Mouse (Mus musculus): ENCODE data around the gene Zc3h18. TPM values are rescaled to one million over a fixed set of nuclear protein-coding genes. Genes with fewer than 3 reads are reported as not detected.

Zc3h18 gene
- polyA plus RNA-seq, 1 experiment from 2014 or later: 46.8 TPM

GRCm38 (mm10) chr8:122415554-122415953, 39.1 kb downstream of the Zc3h18 start:
- no peaks in the 10 kb centered on the region for H3K4me1 ChIP-seq
- no peak overlapping the region for H3K9ac ChIP-seq
- no peaks in the 10 kb centered on the region for H3K9me3 ChIP-seq
- no peak overlapping the region for H3K4me2 ChIP-seq
- peaks cover 82% of the 10 kb centered on the region for H3K36me3 ChIP-seq
- 90% methylated on average over 6 of the region's 6 CpGs for WGBS
- H3K27me3 ChIP-seq: no peaks in the 10 kb centered on the region
- ATAC-seq (ENCODE audit: insufficient number of reproducible peaks, low FRiP score, low TSS enrichment, low read depth): no peak
- no peak overlapping the region for H3K4me3 ChIP-seq
- no peak overlapping the region for H3K27ac ChIP-seq

- no peaks in the 10 kb centered on the region for H3K27me3 ChIP-seq
- 0 out of 2 replicates have a peak overlapping the region, but pooled peaks have one; percentile 33 for H3K27ac ChIP-seq
- no peak for ATAC-seq (ENCODE audit: insufficient number of reproducible peaks, low FRiP score, low TSS enrichment, low read depth)
- H3K9ac ChIP-seq: no peak overlapping the region
- H3K36me3 ChIP-seq: peaks cover 52% of the 10 kb centered on the region
- H3K4me3 ChIP-seq: no peak overlapping the region
- no peaks in the 10 kb centered on the region for H3K9me3 ChIP-seq
- no peak overlapping the region for H3K4me2 ChIP-seq
- 71% methylated on average over 9 of the region's 9 CpGs for WGBS
- no peaks in the 10 kb centered on the region for H3K4me1 ChIP-seq
Measured at GRCm38 (mm10) chr8:122419881-122420555, 43.6 kb downstream of the Zc3h18 start.

- WGBS: 76% methylated on average over 14 of the region's 14 CpGs
- Histone ChIP-seq H3K9me3 (no peaks in the 10 kb centered on the region), H3K4me1 (no peaks in the 10 kb centered on the region), H3K9ac (no peak within 1 kb of the TSS), H3K4me3 (no peak within 1 kb of the TSS), H3K36me3 (peaks cover 48% of the 10 kb centered on the region), H3K27me3 (no peaks in the 10 kb centered on the region), H3K27ac (no peak within 1 kb of the TSS), H3K4me2 (no peak within 1 kb of the TSS)
- no peak for ATAC-seq (ENCODE audit: insufficient number of reproducible peaks, low FRiP score, low TSS enrichment, low read depth)
Measured at GRCm38 (mm10) chr8:122421376-122422070, 45.1 kb downstream of the Zc3h18 start, which contains the start of gene Il17c. Gene Il17c (plus strand): TSS chr8:122422020.

GRCm38 (mm10) chr8:122423217-122423616, 46.8 kb downstream of the Zc3h18 start:
- Histone ChIP-seq H3K9ac (no peak overlapping the region), H3K4me1 (no peaks in the 10 kb centered on the region), H3K27ac (no peak overlapping the region), H3K36me3 (peaks cover 32% of the 10 kb centered on the region), H3K4me3 (no peak overlapping the region), H3K27me3 (no peaks in the 10 kb centered on the region), H3K4me2 (no peak overlapping the region), H3K9me3 (no peaks in the 10 kb centered on the region)
- no peak for ATAC-seq (ENCODE audit: insufficient number of reproducible peaks, low FRiP score, low TSS enrichment, low read depth)
- 82% methylated on average over 24 of the region's 24 CpGs for WGBS

GRCm38 (mm10) chr8:122423659-122424058, 47.2 kb downstream of the Zc3h18 start:
- Histone ChIP-seq H3K9ac (no peak overlapping the region), H3K4me2 (no peak overlapping the region), H3K27ac (no peak overlapping the region), H3K4me1 (no peaks in the 10 kb centered on the region), H3K36me3 (peaks cover 28% of the 10 kb centered on the region), H3K27me3 (no peaks in the 10 kb centered on the region), H3K4me3 (no peak overlapping the region), H3K9me3 (no peaks in the 10 kb centered on the region)
- 41% methylated on average over 5 of the region's 5 CpGs for WGBS
- ATAC-seq (ENCODE audit: insufficient number of reproducible peaks, low FRiP score, low TSS enrichment, low read depth): no peak

- H3K27me3 ChIP-seq: no peaks in the 10 kb centered on the region
- H3K36me3 ChIP-seq: peaks cover 26% of the 10 kb centered on the region; the same call in 1 of the 2 replicates
- H3K4me3 ChIP-seq: no peak overlapping the region
- no peak overlapping the region for H3K27ac ChIP-seq
- no peaks in the 10 kb centered on the region for H3K9me3 ChIP-seq
- 75% methylated on average over 9 of the region's 9 CpGs for WGBS
- 0 out of 2 replicates have a peak, but pooled peaks cover 5% of the 10 kb centered on the region for H3K4me1 ChIP-seq
- no peak overlapping the region for H3K9ac ChIP-seq
- H3K4me2 ChIP-seq: no peak overlapping the region
- ATAC-seq (ENCODE audit: insufficient number of reproducible peaks, low FRiP score, low TSS enrichment, low read depth): no peak
Measured at GRCm38 (mm10) chr8:122426145-122426544, 49.7 kb downstream of the Zc3h18 start.

GRCm38 (mm10) chr8:122427607-122428006, 51.2 kb downstream of the Zc3h18 start:
- 88% methylated on average over 7 of the region's 7 CpGs for WGBS
- peaks cover 19% of the 10 kb centered on the region for H3K4me1 ChIP-seq
- peaks cover 26% of the 10 kb centered on the region; the same call in 1 of the 2 replicates for H3K36me3 ChIP-seq
- H3K27ac ChIP-seq: no peak overlapping the region
- H3K27me3 ChIP-seq: no peaks in the 10 kb centered on the region
- H3K4me3 ChIP-seq: no peak overlapping the region
- H3K4me2 ChIP-seq: no peak overlapping the region
- no peak overlapping the region for H3K9ac ChIP-seq
- no peaks in the 10 kb centered on the region for H3K9me3 ChIP-seq
- no peak for ATAC-seq (ENCODE audit: insufficient number of reproducible peaks, low FRiP score, low TSS enrichment, low read depth)

GRCm38 (mm10) chr8:122428163-122428562, 51.8 kb downstream of the Zc3h18 start:
- H3K4me3 ChIP-seq: no peak overlapping the region
- ATAC-seq (ENCODE audit: insufficient number of reproducible peaks, low FRiP score, low TSS enrichment, low read depth): no peak
- H3K27me3 ChIP-seq: no peaks in the 10 kb centered on the region
- no peaks in the 10 kb centered on the region for H3K9me3 ChIP-seq
- peaks cover 25% of the 10 kb centered on the region for H3K4me1 ChIP-seq
- no peak overlapping the region for H3K9ac ChIP-seq
- WGBS: 84% methylated on average over 9 of the region's 9 CpGs
- no peak overlapping the region for H3K4me2 ChIP-seq
- peaks cover 22% of the 10 kb centered on the region; the same call in 1 of the 2 replicates for H3K36me3 ChIP-seq
- H3K27ac ChIP-seq: no peak overlapping the region

GRCm38 (mm10) chr8:122430058-122430636, 53.7 kb downstream of the Zc3h18 start:
- H3K9ac ChIP-seq: no peak overlapping the region
- ATAC-seq (ENCODE audit: insufficient number of reproducible peaks, low FRiP score, low TSS enrichment, low read depth): no peak
- H3K27me3 ChIP-seq: no peaks in the 10 kb centered on the region
- H3K27ac ChIP-seq: no peak overlapping the region
- peaks cover 27% of the 10 kb centered on the region for H3K4me1 ChIP-seq
- H3K9me3 ChIP-seq: no peaks in the 10 kb centered on the region
- no peak overlapping the region for H3K4me3 ChIP-seq
- peaks cover 25% of the 10 kb centered on the region for H3K36me3 ChIP-seq
- 85% methylated on average over 10 of the region's 10 CpGs for WGBS
- H3K4me2 ChIP-seq: no peak overlapping the region

GRCm38 (mm10) chr8:122430646-122431045, 54.2 kb downstream of the Zc3h18 start:
- Histone ChIP-seq H3K36me3 (peaks cover 25% of the 10 kb centered on the region), H3K4me2 (no peak overlapping the region), H3K4me1 (peaks cover 27% of the 10 kb centered on the region), H3K27ac (no peak overlapping the region), H3K27me3 (no peaks in the 10 kb centered on the region), H3K4me3 (no peak overlapping the region), H3K9ac (no peak overlapping the region), H3K9me3 (no peaks in the 10 kb centered on the region)
- no peak for ATAC-seq (ENCODE audit: insufficient number of reproducible peaks, low FRiP score, low TSS enrichment, low read depth)
- 78% methylated on average over 3 of the region's 3 CpGs for WGBS

- no peak for ATAC-seq (ENCODE audit: insufficient number of reproducible peaks, low FRiP score, low TSS enrichment, low read depth)
- peaks cover 27% of the 10 kb centered on the region for H3K4me1 ChIP-seq
- peak overlapping the region; percentile 62 for H3K4me3 ChIP-seq
- H3K36me3 ChIP-seq: peaks cover 28% of the 10 kb centered on the region
- peak overlapping the region; percentile 91 for H3K4me2 ChIP-seq
- H3K27me3 ChIP-seq: no peaks in the 10 kb centered on the region
- H3K9me3 ChIP-seq: no peaks in the 10 kb centered on the region
- WGBS: 28% methylated on average over 18 of the region's 18 CpGs
- peak overlapping the region; percentile 60 for H3K9ac ChIP-seq
- peak overlapping the region; percentile 75 for H3K27ac ChIP-seq
Measured at GRCm38 (mm10) chr8:122431694-122432442, 55.5 kb downstream of the Zc3h18 start.
